In the genomic region with DNA sequence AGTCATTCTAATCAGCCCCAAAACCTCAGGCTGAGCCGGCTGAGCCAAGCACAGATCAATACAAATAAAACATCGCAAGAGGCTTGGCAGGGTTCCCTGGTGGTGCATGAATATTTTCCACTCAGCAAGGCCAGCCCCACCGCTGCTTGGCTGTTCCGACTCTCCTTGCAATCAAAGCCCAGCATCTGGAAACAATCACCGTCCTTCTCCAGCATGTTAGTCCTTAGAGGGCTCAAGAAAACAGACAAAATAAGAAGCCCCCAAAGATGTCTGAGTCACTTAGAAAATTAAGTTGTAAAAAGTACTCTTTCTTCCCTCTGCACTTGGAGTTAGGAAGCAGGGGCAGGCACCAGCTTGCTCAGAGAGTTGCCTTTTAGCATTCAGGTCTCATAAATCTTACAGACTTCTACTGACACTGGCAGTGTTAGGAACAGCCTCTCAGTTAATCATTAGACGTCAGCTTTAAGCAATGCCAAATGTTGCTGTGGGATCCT, we compare ENCODE assay signal across 9 mouse cellular contexts. TPM values are rescaled to one million over a fixed set of nuclear protein-coding genes. Genes with fewer than 3 reads are reported as not detected.
A peak's percentile ranks its signal among the peaks of the same experiment; 100 is the strongest.
DNase-seq lines count a peak whose midpoint lies in the region; ATAC-seq and TF ChIP-seq lines count a peak whose summit lies in the region.
"Had no signal": no experiment of that assay in that cellular context is flagged by ENCODE, and none has a peak within 500 bp of the region (broad histone marks: within the 10 kb centered on the region; RNA-seq: fewer than 3 reads in every experiment).

No protein-coding gene starts in this region.

- H3K79me2 ChIP-seq in heart, adult 2 months (replicated peaks; ENCODE audit: control insufficient read depth, insufficient read depth, low read length), result no peaks in the 10 kb centered on the region
- H3K79me2 ChIP-seq in myocyte (ENCODE audit: control insufficient read depth, insufficient read depth), result no peaks in the 10 kb centered on the region

- H3ac ChIP-seq in myocyte (ENCODE audit: control insufficient read depth, insufficient read length), result no peak overlapping the region

- H3K4me3 ChIP-seq in embryonic facial prominence, embryonic 10.5 days, result no peak overlapping the region
- H3K4me3 ChIP-seq in heart, adult 2 months, result no peak overlapping the region
- H3K4me3 ChIP-seq in kidney, adult 2 months (ENCODE audit: insufficient read depth, low read depth, low read length), result no peak overlapping the region
- no peak overlapping the region for H3K4me3 ChIP-seq in limb, embryonic 11.5 days (ENCODE audit: low read depth, low read length)
- H3K4me3 ChIP-seq in myocyte, result no peak overlapping the region
- H3K4me3 ChIP-seq: liver, embryonic 13.5 days had no signal

- no peak for TF ChIP-seq CTCF in heart, adult 2 months (IDR thresholded peaks at IDR 0.05)
- no peak for TF ChIP-seq CTCF in kidney, adult 2 months (conservative IDR thresholded peaks at IDR 0.05; ENCODE audit: insufficient read depth, insufficient read length, low read depth, low read length)

- H3K4me2 ChIP-seq in limb, embryonic 11.5 days (ENCODE audit: low read depth, severe bottlenecking), result no peak overlapping the region
- peak overlapping the region; percentile 38 for H3K4me2 ChIP-seq in myocyte (ENCODE audit: low read depth)
- H3K4me2 ChIP-seq: liver, embryonic 13.5 days had no signal

- peak; percentile 42; the same call in 1 of the 2 replicates for TF ChIP-seq EP300 in heart, adult 2 months (IDR thresholded peaks at IDR 0.05; ENCODE audit: insufficient read depth, low read depth, low read length)

- intact Hi-C loops in heart, adult 2 months (cut with DNase I), result loop anchor here (5.0 kb wide), 2 partner anchors 40 kb away; no protein-coding TSS in a partner anchor

- H3K4me1 ChIP-seq in embryonic facial prominence, embryonic 10.5 days, result peaks cover 55% of the 10 kb centered on the region
- peaks cover 3% of the 10 kb centered on the region for H3K4me1 ChIP-seq in heart, adult 2 months (ENCODE audit: control insufficient read depth, insufficient read depth, low read length)
- peaks cover 14% of the 10 kb centered on the region for H3K4me1 ChIP-seq in kidney, adult 2 months (ENCODE audit: control insufficient read depth, insufficient read depth, low read length)
- H3K4me1 ChIP-seq in limb, embryonic 11.5 days (ENCODE audit: control insufficient read depth, insufficient read depth, low read length), result peaks cover 15% of the 10 kb centered on the region
- H3K4me1 ChIP-seq: liver, embryonic 13.5 days had no signal

- H3K9ac ChIP-seq in heart, adult 2 months (ENCODE audit: low read depth, low read length), result no peak overlapping the region
- no peak overlapping the region for H3K9ac ChIP-seq in limb, embryonic 11.5 days (ENCODE audit: low read length)
- H3K9ac ChIP-seq: liver, embryonic 13.5 days had no signal

- no peaks in the 10 kb centered on the region for H3K36me3 ChIP-seq in embryonic facial prominence, embryonic 10.5 days (replicated peaks)
- H3K36me3 ChIP-seq in heart, adult 2 months (ENCODE audit: control insufficient read depth, insufficient read depth, low read length), result no peaks in the 10 kb centered on the region; the same call in 1 of the 2 replicates
- no peaks in the 10 kb centered on the region for H3K36me3 ChIP-seq in kidney, adult 2 months (ENCODE audit: control insufficient read depth, insufficient read depth, low read length)
- H3K36me3 ChIP-seq in limb, embryonic 11.5 days (ENCODE audit: control insufficient read depth, insufficient read depth, low read length), result no peaks in the 10 kb centered on the region
- no peaks in the 10 kb centered on the region for H3K36me3 ChIP-seq in myocyte (ENCODE audit: control insufficient read depth, insufficient read depth)
- H3K36me3 ChIP-seq: liver, embryonic 13.5 days had no signal

- peak; percentile 55 for DNase-seq in adrenal gland, postnatal 25 days
- DNase-seq in embryonic facial prominence, embryonic 10.5 days (ENCODE audit: low spot score), result peak; percentile 87
- DNase-seq in heart, adult 2 months, result peak; percentile 66 to 80
- DNase-seq in kidney, adult 2 months, result peak; percentile 71
- DNase-seq in limb, embryonic 11.5 days (ENCODE audit: low spot score), result peak; percentile 85
- peak; percentile 71 to 75 for DNase-seq in urinary bladder, postnatal 4 days (ENCODE audit: low spot score in 2 of 2)
- DNase-seq in spleen, adult 18-20 months, result no peak
- DNase-seq: liver, embryonic 13.5 days had no signal

- no peak for TF ChIP-seq POLR2A in heart, adult 2 months (IDR thresholded peaks at IDR 0.05; ENCODE audit: insufficient read depth, low read depth, low read length)
- no peak for TF ChIP-seq POLR2A in kidney, adult 2 months (IDR thresholded peaks at IDR 0.05; ENCODE audit: low read depth, low read length)
- TF ChIP-seq POLR2A in myocyte (IDR thresholded peaks at IDR 0.05; ENCODE audit: insufficient read length, low read depth), result no peak

- H3K27ac ChIP-seq in embryonic facial prominence, embryonic 10.5 days (replicated peaks), result peak overlapping the region; percentile 69
- H3K27ac ChIP-seq in heart, adult 2 months, result peak overlapping the region; percentile 44; the same call in 1 of the 2 replicates
- H3K27ac ChIP-seq in kidney, adult 2 months (ENCODE audit: insufficient read depth, low read depth, low read length), result no peak overlapping the region; the same call in 1 of the 2 replicates
- peak overlapping the region; percentile 45; the same call in 1 of the 2 replicates for H3K27ac ChIP-seq in limb, embryonic 11.5 days (replicated peaks; ENCODE audit: low read depth, low read length)
- H3K27ac ChIP-seq: liver, embryonic 13.5 days had no signal

- no peaks in the 10 kb centered on the region for H3K27me3 ChIP-seq in embryonic facial prominence, embryonic 10.5 days (replicated peaks; ENCODE audit: low read depth, poor library complexity, severe bottlenecking)
- H3K27me3 ChIP-seq in heart, adult 2 months (ENCODE audit: control insufficient read depth, insufficient read depth, low read length), result no peaks in the 10 kb centered on the region
- H3K27me3 ChIP-seq in kidney, adult 2 months (replicated peaks; ENCODE audit: control insufficient read depth, insufficient read depth, low read length), result no peaks in the 10 kb centered on the region
- no peaks in the 10 kb centered on the region for H3K27me3 ChIP-seq in limb, embryonic 11.5 days (ENCODE audit: control insufficient read depth, insufficient read depth, low read length)
- no peaks in the 10 kb centered on the region for H3K27me3 ChIP-seq in myocyte (ENCODE audit: control insufficient read depth, insufficient read depth, insufficient read length)
- H3K27me3 ChIP-seq: liver, embryonic 13.5 days had no signal

- ATAC-seq in limb, embryonic 11.5 days (ENCODE audit: insufficient number of reproducible peaks, low FRiP score, low TSS enrichment, low read depth), result peak; percentile 93

- H3K9me3 ChIP-seq in embryonic facial prominence, embryonic 10.5 days, result no peaks in the 10 kb centered on the region
- no peaks in the 10 kb centered on the region for H3K9me3 ChIP-seq in limb, embryonic 11.5 days (ENCODE audit: control insufficient read depth, low read length)
- H3K9me3 ChIP-seq: liver, embryonic 13.5 days had no signal

- 21% methylated on average over 6 of the region's 6 CpGs for WGBS in embryonic facial prominence, embryonic 10.5 days
- WGBS in heart, adult 2 months, result 15% methylated on average over 6 of the region's 6 CpGs
- 7% methylated on average over 6 of the region's 6 CpGs for WGBS in kidney, adult 2 months
- under 1% methylated on average over 6 of the region's 6 CpGs for WGBS in limb, embryonic 11.5 days

TF ChIP-seq in myocyte, 11 proteins besides CTCF, POLR2A, EP300 and RAD21:
- TF ChIP-seq REST (IDR thresholded peaks at IDR 0.05; ENCODE audit: insufficient read depth, insufficient read length), result no peak
- no peak for TF ChIP-seq CEBPB (IDR thresholded peaks at IDR 0.05; ENCODE audit: insufficient read depth, poor library complexity, severe bottlenecking)
- no peak for TF ChIP-seq POLR2AphosphoS2 (IDR thresholded peaks at IDR 0.05; ENCODE audit: insufficient read length, low read depth)
- no peak for TF ChIP-seq TCF12 (IDR thresholded peaks at IDR 0.05; ENCODE audit: insufficient read depth, poor library complexity, severe bottlenecking)
- no peak for TF ChIP-seq MAX (IDR thresholded peaks at IDR 0.05; ENCODE audit: low read depth)
- TF ChIP-seq MYOD1 (IDR thresholded peaks at IDR 0.05; ENCODE audit: control insufficient read depth in 1 of 3, insufficient read length in 2 of 3, low read depth in 2 of 3), result no peak
- TF ChIP-seq SRF (IDR thresholded peaks at IDR 0.05; ENCODE audit: control insufficient read depth, insufficient read length, low read depth), result no peak
- TF ChIP-seq E2F4 (IDR thresholded peaks at IDR 0.05; ENCODE audit: insufficient read depth), result no peak
- TF ChIP-seq MYOG (IDR thresholded peaks at IDR 0.05; ENCODE audit: control insufficient read depth in 1 of 3, insufficient read depth in 1 of 3, insufficient read length in 2 of 3, low read depth in 2 of 3), result no peak
- TF ChIP-seq USF1 (IDR thresholded peaks at IDR 0.05; ENCODE audit: low read depth), result no peak
- TF ChIP-seq TCF3 (IDR thresholded peaks at IDR 0.05; ENCODE audit: insufficient read length, low read depth), result no peak

RNA-seq across cellular contexts. Expression of a gene that starts 54.4 kb away (rescaled TPM):
- 0.38 TPM in 1 of 2 replicates, not detected in the other for total RNA-seq in adrenal gland, postnatal 25 days (2021)
- 1.1 and 1.5 TPM in 2 replicates for polyA plus RNA-seq in embryonic facial prominence, embryonic 10.5 days (2016; fragmentation: Nextera tagmentation; extraction: Ambion mirVana)
- total RNA-seq in heart, adult 2 months (2021), result 1 to 10 TPM; 3.3 to 3.4 TPM
- 7.8 and 17.4 TPM in 2 replicates for polyA plus RNA-seq in heart, adult 2 months (2012; rRNA removed)
- polyA plus RNA-seq in kidney, adult 2 months (2012; rRNA removed), result 9.4 and 9.6 TPM in 2 replicates
- polyA plus RNA-seq in limb, embryonic 11.5 days (2014; fragmentation: Nextera tagmentation; extraction: Ambion mirVana), result 0.92 and 2.0 TPM in 2 replicates
- 0.02 TPM for polyA plus RNA-seq in myocyte (2012; fragmentation: generic; extraction: Trizol)

Comparison
In these comparisons a context has a peak if more than half of its experiments do, and no peak if none do; other contexts are left out.
1. DNase-seq: peak in adrenal gland, postnatal 25 days (single experiment), embryonic facial prominence, embryonic 10.5 days (single experiment), heart, adult 2 months (2 of 2), kidney, adult 2 months (single experiment), limb, embryonic 11.5 days (single experiment) and urinary bladder, postnatal 4 days (2 of 2); none in spleen, adult 18-20 months (0 of 2).